Mouse (Mus musculus): ENCODE data around the gene Emx1.
"Not testable (repeated sequence)": the region's sequence is repeated elsewhere in the genome, so short reads cannot be mapped to it uniquely, and the experiment has no call there.

DNA sequence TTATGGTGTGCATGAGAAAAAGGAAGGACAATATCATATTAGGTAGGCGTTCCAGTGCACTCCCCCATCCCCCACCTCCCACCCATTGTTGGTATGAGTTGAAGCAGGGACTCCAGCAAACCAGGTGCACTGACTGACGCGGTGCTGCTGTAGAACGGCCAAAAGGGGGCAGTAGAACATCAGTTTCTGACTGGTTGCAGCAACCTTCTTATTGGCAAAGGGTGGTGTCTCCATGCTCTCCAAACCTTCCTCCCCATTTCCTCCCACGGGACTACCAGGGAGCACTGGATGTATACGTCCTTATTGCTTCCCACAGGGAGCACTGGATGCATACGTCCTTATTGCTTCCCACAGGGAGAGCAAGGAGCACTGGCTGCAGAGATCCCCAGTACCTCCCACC lies 46.2 kb upstream of the Emx1 start:
- not testable (repeated sequence) for TF ChIP-seq POLR2A (IDR thresholded peaks at IDR 0.05; ENCODE audit: low read depth, low read length)
- peak; percentile 11; the same call in 1 of the 2 replicates for TF ChIP-seq CTCF (IDR thresholded peaks at IDR 0.05; ENCODE audit: extremely low read depth, insufficient read depth, insufficient read length, insufficient replicate concordance)

Data from spleen, adult 2 months (tissue).